Mouse (Mus musculus) adrenal gland, adult 18-20 months (tissue): Measurements from ENCODE around the gene Tbc1d32. TPM values are rescaled to one million over a fixed set of nuclear protein-coding genes. Genes with fewer than 3 reads are reported as not detected.
A peak's percentile ranks its signal among the peaks of the same experiment; 100 is the strongest.

ENCODE experiments used
- DNase-seq, 2 experiments: peaks; one replicate each; pipeline ENCODE4 v3.0.0; 2021 to 2022; ENCODE audit warnings: low spot score in 2 of 2
- total RNA-seq, 2 experiments: library from RNA; stranded (reverse); gene quantifications; 1 replicate in 1 of 2; 2 replicates in 1 of 2; pipeline ENCODE4 v1.2.3; 2021

Gene Tbc1d32
- total RNA-seq, 2 experiments from 2014 or later = 5.3 to 6.2 TPM

- DNase-seq = peak; percentile 50 to 54
Observed at GRCm38 (mm10) chr10:56114951-56115635, 113.4 kb downstream of the Tbc1d32 start.

DNA sequence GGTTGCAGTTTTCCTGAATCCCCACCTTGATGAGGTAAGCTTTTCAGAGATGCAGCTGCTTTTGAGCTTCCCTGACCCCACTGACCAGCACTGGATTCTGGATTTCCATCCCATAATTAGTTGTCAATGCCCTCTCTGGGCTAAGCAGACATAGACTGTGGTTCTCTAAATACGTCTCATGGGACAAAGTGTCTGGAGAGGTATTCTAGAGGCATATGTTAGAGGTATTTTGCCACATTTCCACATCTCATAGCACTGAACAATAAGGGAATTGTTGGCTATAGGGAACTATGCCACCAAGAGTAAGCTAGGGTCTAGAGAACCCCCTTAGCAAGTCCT, 121.5 kb downstream of the Tbc1d32 start:
- DNase-seq = no peak

- DNase-seq = peak; percentile 86 to 87
Observed at GRCm38 (mm10) chr10:56106333-56106995, 122.0 kb downstream of the Tbc1d32 start, which contains the start of gene Msl3l2. Msl3l2 (plus strand) TSS chr10:56106917.

DNA sequence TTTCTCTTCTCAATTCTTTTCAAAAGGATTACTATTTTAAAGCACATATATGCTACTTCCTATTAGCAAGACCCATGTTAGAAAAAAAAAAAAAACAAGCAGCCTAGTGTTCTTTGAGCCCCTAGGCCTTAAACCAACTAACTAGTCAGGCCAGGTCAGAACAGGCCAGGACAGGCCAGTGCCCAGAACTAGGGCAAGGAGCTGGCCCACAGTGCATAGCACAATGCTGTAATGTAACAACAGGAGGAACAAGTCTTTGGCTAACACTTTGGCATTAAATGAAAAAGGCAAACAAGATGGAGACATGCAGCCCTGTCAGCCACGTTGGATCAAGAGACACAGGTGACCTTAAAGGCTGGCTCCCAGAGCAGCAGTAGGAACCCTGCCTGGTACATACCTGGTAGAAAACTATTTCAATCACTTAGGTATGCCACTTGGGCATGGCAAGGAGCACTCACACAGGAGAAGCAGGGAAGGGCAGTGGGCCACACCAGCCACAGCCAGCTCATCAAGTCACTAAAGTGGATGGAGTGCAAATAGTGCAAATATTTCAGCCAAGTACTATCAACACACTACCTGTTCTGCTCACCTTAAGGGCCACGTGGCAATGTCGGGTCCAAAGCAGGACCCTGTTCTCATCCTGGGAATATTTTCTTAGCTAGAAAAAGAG, 128.7 kb downstream of the Tbc1d32 start:
- DNase-seq = no peak

GRCm38 (mm10) chr10:56099126-56099525, 129.4 kb downstream of the Tbc1d32 start:
- DNase-seq = no peak

DNA sequence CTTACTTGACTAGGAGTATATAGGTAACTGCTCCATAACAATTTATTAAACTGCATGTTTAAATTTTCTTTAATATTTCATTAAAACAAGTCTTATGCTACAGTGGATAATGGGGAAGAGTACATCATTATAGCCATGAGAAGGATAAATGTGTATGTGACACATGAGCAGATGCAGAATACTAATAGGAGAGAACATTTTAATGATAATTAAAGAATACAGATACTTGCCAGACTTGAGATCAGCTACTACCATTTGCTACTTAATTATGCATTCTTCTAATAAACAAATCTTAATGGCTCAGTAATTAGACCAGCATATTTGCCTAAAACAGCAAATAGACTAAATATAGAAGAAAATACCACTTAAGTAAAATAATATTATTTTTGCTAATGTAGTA, 131.7 kb downstream of the Tbc1d32 start:
- no peak for DNase-seq

DNA sequence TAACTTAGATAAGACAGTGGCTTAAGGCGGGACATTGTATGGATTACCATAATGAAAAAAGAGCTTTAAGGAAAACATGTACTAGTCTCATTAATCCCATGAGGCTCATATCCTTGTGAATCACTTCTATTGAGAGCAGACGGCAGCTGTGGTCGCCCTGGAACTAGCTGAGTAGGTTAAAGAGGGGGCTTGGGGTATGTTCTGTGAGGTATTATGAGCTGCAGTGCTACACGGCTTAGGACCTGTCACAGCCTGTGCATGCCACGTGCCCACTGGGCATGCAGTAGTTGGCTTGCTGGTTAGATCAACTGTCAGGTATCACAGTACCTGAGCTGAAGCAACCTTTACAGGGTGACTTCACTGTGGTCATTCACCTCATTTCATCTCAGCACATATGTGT, 133.9 kb downstream of the Tbc1d32 start:
- no peak for DNase-seq

DNA sequence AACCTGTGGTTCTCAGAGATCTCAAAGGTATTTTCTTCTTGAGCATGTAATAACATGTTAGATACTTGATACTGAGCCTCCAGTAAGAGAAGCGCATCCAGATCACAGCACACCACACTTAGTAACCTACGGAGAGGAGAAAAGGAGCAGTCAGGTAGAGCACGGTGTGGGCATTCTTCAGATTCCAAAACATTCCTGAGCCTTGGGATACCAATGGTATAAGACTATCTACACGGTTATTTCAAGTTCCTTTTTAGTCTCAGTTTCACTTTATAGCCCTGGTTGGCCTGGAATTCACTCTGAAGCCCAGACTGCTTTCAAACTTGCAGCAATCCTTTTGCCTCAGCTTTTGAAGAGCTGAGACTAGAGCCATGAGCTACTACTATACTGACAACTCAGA, 138.8 kb downstream of the Tbc1d32 start:
- DNase-seq = no peak

GRCm38 (mm10) chr10:56062746-56063145, 165.7 kb downstream of the Tbc1d32 start:
- no peak for DNase-seq

GRCm38 (mm10) chr10:56061238-56061830, 167.2 kb downstream of the Tbc1d32 start:
- no peak for DNase-seq

DNA sequence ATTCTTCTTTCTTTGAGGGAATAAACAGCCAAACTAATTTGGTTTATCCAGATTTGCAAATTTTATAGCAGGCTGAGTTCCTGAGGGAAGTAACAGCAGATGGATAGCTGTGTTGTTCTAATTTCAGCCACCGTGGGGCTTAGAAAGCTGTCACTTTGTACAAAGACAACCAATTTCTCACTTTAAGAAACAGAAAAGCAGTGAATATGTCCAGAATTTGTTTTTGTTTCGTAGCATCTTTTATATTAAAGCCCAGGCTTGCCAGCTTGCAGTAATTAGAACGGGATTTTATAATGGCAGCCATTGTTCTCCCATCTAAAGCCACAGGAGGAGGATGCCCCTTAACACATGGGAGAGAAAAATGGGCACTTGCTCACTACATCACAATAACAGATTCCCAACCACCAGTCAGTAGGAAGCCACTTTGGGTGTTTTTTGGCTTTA, 169.5 kb downstream of the Tbc1d32 start:
- DNase-seq = no peak

DNA sequence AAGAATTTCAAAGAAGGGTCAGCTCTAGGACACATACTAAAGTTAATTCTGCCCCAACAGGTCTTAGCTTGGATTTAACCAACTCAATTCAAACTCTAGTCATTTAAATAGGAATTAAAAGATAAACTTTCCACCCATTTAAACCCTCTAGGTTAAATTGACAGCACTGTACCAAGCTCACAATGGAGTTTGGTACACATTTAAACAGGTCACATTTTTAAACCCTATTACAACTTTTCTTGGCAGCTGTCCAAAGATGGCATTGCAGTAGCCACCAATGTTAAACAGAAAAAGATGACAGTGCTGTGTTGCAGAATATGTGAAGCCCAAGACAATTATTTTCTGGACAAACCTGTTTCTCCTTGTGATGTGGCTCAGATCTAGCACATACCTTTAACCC, 203.1 kb downstream of the Tbc1d32 start:
- no peak for DNase-seq

DNA sequence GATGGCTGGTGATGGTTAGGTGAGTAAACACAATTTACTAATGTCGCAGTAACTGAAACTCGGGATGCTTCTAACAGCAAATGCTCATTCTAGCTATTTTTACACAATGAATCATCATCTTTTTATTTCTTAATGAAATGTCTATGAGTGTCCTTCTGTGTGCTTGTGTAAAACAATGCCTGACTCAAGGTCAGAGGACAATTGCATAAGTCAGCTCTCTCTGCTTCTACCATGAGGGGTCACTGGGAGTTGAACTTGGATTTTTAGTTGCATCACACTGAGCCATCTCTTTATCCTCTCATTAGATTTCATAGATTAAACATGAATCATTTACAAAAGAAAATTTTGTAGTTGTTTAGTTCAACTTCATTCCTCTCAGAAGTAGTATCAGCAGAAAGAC, 203.9 kb downstream of the Tbc1d32 start:
- no peak for DNase-seq

DNA sequence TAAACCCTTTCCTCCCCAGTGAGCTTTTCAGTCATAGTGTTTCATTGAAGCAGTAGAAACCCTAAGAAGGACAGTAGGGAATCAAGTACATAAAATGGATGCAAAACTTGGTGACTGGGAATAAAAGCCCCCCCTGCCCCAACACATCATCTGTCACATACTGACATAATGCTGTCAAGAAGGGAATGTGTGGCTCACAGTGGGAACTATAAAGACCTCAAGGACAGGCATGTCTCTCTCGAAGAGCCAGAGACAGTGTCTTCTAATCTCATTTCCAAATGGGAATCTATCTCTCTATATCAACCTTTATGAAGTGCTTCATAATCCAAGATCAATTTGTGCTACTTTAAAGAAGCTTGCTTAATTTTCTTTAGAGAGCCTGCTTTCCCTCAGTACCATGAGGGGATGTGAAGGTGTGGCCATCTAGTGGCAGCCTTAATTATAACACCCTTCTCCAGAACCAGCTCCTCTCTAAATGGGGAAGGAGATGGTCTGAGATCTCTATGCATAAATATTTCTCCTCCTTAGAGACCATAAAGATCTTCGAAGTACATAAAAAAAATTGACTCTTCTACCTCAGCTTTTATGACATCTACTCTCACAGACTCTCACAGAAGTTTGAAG, 248.5 kb downstream of the Tbc1d32 start:
- peak in 1 of 2 experiments; percentile 15 for DNase-seq

DNA sequence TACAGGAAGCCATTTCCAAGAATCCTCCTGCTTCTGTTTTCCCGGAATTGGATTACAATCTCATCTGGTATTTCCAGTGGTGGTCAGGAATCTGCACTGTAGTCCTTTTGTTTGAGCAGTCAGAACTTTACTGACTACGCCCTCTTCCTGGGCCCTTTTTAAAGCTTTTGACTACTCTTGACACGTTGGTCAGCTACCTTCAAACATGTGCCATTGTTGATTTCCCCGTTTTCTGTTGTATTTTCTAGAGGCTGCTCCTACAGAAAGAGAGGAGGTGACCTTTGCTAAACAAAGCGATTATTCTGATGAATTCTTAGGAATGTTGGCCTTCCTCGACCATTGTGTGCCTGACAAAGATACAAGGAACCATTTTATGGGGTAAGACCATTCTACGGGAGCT, 250.5 kb downstream of the Tbc1d32 start:
- no peak for DNase-seq

Other genes with a start within 250 kb of the Tbc1d32 start
- gene Msl3l2, start 121.8 kb downstream of the Tbc1d32 start, total RNA-seq = 1 to 10 TPM; 6.5 to 7.8 TPM
- gene Gja1, start 148.6 kb upstream of the Tbc1d32 start, total RNA-seq = 100 to 1,000 TPM; 190 to 409 TPM